Mouse (Mus musculus): ENCODE data around the gene Slc22a4.

DNA sequence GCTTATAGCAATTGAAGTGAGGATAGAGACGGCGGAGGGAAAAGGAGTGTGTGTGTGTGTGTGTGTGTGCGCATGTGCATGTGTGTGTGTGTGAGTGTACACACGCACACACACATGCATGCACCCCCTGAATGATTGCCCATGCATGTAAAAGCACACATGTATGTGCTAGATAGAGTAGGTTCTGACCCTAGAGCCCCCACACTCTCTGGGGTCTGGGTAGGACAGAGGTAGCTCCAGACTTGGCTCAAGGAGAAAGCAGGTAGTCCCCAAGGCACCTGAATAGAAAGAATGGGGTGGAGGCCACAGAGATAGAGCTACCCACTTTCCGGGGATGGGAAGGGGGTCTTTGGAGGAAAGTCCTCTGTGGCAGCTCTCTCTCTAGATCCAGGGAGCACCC, 24.2 kb upstream of the Slc22a4 start:
- TF ChIP-seq CTCF (IDR thresholded peaks at IDR 0.05; ENCODE audit: borderline replicate concordance, control insufficient read depth, extremely low read depth, insufficient read depth, low read length, poor library complexity), result no peak
- TF ChIP-seq POLR2A (IDR thresholded peaks at IDR 0.05; ENCODE audit: control insufficient read depth, extremely low read depth, insufficient read depth, low read length, poor library complexity), result no peak

All from thymus, adult 2 months (tissue).